Mouse (Mus musculus) cortical plate, adult 2 months (tissue): ENCODE measurements around the gene Palld.

ENCODE experiments used
- CTCF ChIP-seq: fragments of 200-500 bp; IDR thresholded peaks from 2 replicates; pipeline ENCODE4 v1.5.1; 2011; ENCODE audit warnings: mild to moderate bottlenecking, control low read depth, low read length; ENCODE audit not compliant: insufficient read depth; ENCODE audit errors: extremely low read depth
- POLR2A ChIP-seq: fragments of 200-500 bp; IDR thresholded peaks from 2 replicates; pipeline ENCODE4 v1.6.1; 2011; ENCODE audit warnings: mild to moderate bottlenecking, low read length, control low read depth; ENCODE audit not compliant: insufficient read depth; ENCODE audit errors: extremely low read depth

GRCm38 (mm10) chr8:61773595-61774088 lies 128.8 kb downstream of the Palld start:
- TF ChIP-seq POLR2A (no peak), CTCF (no peak)
